Mouse (Mus musculus): ENCODE data around the gene Stxbp5.
"Not testable (repeated sequence)": the region's sequence is repeated elsewhere in the genome, so short reads cannot be mapped to it uniquely, and the experiment has no call there.

The Stxbp5 gene

DNA sequence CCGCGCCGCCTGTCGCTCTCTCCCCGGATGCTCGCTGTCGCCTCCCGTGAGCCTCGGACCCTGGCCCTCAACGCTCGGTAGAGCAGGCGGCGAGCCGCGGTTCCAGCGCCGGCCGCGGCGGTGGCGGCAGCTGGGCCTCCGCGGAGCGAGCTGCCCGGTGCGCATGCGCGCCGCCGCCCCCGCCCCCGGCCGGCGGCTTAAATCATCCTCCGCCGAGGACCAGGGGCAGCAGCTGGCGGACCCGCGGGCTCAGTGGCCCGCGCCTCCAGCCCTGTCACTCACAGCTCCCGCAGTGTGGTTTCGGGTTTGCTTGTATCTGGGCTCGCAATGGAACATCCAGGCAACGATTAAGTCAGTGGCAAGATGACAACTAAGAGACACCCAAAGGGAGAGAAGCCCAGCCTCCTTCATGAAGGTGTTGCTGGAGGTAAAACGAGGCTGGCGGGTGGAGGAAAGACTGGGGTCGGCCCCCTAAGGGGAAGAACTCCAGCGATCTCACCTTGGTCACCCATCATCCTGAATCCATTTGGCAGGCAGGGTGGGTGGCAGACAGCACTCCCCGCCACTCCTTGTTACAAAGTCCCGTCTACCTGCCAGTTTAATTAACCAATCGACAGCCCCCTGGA lies at the start of gene Stxbp5:
Gene Stxbp5 (minus strand): TSS at position 9 of the 626 bp plus-strand sequence.
- peak; percentile 87 for DNase-seq (ENCODE audit: extremely low spot score, low spot score)

DNA sequence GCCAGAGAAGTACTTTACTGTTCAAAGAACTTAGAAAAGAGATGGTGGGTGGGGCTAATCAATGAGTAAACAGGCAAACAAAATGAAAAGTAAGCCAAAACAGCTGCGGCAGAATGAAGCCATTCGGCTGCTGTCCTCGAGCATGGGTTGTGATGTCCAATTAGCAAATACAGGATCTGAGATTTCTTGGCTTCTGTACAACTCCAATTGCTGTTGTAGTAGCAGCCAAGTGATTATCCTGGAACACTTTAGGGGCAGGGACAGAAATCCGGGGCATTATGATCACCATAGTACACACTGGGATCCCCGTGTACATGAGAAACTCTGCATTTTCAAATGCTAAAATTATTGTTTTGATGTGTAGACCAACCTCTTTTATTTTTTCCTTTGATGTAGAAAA lies 11.5 kb upstream of the Stxbp5 start:
- no peak for DNase-seq (ENCODE audit: extremely low spot score, low spot score)

DNA sequence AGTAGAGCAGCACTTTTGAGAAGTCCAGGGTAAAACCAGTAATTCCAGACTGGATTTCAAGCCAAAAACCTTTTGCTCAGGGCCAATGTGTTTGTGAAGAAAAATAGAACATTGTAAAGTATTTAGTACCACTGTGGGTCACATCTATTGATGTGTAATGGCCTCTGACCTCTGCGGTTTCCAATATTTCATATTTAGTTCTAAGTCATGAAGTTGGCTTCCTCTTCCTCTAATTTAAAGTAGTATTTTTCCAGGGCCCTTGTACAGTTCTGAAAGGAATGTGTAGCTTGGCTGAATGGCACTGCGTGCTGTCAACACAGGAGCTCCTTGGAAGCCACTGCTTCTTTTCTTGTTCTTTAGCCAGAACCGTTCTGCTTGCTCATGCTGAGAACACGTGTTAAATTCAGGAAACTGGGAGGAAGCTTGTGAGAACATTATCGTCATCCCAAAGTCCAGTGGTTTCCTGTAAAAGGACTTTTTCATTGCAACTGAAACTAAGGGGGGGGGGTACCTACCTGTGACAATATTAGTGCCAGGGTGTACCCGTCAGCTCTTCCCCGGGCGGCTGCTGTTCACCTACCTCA lies 7.1 kb upstream of the Stxbp5 start:
- DNase-seq (ENCODE audit: extremely low spot score, low spot score): no peak

DNA sequence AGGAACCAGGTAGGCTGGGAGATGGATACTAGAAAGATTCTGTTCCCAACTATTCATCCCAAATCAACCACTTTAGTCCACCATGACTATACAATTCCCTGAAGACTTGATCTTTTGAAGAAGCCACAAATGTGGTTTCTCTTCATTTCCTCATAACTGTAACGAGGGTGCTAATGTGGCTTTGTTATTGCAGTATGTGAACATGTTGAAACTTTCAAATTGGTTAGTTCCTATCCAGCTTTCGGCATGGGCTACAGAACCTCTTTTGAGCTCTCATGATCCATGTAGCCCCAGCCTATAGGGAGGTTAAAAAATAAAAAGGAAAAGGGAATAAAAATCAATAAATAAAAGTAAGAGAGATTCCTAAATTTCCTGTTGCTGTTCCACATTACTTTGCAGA lies 6.6 kb upstream of the Stxbp5 start:
- no peak for DNase-seq (ENCODE audit: extremely low spot score, low spot score)

- no peak for DNase-seq (ENCODE audit: extremely low spot score, low spot score)
Measured at GRCm38 (mm10) chr10:9906185-9906584, 5.3 kb upstream of the Stxbp5 start.

GRCm38 (mm10) chr10:9901697-9902239 lies 889 bp upstream of the Stxbp5 start:
- DNase-seq (ENCODE audit: extremely low spot score, low spot score): peak; percentile 60

DNA sequence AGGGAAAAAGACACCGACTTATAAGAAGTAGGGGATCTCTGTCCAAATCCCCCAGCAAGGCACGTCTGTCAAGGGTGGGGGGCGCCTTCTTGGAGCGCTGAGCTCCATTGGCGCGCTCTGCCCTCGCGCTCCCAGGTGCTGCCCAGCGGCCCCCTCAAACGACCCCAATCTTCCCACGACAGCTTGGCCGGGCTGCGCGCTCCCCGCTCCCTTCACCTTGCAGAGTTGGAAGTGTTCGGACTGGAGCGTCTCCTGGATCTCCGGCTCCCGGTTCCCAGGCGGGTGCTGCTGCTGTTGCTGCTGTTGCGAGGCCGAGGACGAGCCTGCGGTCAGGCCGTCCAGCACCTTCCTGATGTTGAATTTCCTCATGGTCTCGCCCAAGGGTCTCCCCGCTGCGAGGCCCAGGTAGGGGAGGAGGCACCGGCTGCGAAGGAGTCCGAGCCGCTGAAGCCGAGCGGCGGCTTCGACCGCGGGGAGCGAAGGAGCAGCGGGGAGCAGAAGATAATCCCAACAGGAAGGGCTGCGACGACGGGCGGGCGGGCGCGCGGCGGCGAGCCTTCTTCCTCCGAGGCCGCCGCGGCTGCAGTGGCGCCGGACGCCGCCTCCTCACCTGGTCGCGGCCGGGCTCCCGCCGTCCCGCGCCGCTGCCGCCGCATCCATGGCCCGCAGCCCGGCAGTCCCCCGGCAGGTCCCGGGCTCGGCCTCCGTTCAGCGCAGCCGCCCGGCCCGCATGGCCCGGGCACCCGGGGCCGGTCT lies 386 bp downstream of the Stxbp5 start:
- peak; percentile 75 for DNase-seq (ENCODE audit: extremely low spot score, low spot score)

DNA sequence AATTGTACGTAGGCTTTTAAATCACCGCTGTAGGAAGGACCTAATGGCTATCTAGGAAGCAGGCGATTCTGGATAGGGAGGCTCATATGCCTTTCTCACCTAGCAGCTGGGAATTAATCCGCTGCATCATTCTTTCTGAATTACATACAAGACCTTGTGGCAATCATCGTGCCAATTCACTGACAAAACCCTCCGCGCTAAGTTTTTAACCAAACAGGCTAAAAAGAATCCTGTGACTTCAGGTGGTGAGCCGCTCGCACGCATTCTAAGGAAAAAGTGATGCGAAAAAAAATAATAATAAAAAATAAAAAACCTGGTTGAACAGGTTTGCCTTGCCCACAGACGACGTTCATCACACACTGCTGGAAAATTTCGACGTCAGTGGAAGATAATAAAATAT lies 1.1 kb downstream of the Stxbp5 start:
- DNase-seq (ENCODE audit: extremely low spot score, low spot score): peak; percentile 15

- peak; percentile 26 for DNase-seq (ENCODE audit: extremely low spot score, low spot score)
Measured at GRCm38 (mm10) chr10:9899086-9899485, 1.8 kb downstream of the Stxbp5 start.

GRCm38 (mm10) chr10:9897852-9898251 lies 3.0 kb downstream of the Stxbp5 start:
- no peak for DNase-seq (ENCODE audit: extremely low spot score, low spot score)

- no peak for DNase-seq (ENCODE audit: extremely low spot score, low spot score)
Measured at GRCm38 (mm10) chr10:9893562-9893961, 7.3 kb downstream of the Stxbp5 start.

- no peak for DNase-seq (ENCODE audit: extremely low spot score, low spot score)
Measured at GRCm38 (mm10) chr10:9889651-9890050, 11.2 kb downstream of the Stxbp5 start.

DNA sequence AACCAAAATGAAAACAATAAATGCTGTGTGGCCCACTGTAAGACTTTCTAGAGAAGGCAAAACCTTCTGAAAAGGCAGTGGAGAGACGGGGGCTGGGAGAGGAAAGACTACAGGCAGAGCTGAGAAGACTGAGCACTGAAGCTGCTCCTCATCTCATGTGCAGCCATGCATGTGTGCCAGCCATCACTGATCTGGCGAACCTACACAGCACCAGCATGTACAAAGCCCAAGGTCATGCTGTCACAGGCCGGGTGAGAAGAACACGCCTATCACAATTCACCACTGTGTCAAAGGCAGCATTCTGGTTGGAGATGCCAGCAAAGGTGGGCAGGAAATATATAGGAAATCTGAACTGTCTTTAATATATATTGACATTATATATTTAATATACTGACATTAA lies 12.2 kb downstream of the Stxbp5 start:
- no peak for DNase-seq (ENCODE audit: extremely low spot score, low spot score)

GRCm38 (mm10) chr10:9881781-9882320 lies 19.0 kb downstream of the Stxbp5 start:
- not testable (repeated sequence) for DNase-seq (ENCODE audit: extremely low spot score, low spot score)

DNA sequence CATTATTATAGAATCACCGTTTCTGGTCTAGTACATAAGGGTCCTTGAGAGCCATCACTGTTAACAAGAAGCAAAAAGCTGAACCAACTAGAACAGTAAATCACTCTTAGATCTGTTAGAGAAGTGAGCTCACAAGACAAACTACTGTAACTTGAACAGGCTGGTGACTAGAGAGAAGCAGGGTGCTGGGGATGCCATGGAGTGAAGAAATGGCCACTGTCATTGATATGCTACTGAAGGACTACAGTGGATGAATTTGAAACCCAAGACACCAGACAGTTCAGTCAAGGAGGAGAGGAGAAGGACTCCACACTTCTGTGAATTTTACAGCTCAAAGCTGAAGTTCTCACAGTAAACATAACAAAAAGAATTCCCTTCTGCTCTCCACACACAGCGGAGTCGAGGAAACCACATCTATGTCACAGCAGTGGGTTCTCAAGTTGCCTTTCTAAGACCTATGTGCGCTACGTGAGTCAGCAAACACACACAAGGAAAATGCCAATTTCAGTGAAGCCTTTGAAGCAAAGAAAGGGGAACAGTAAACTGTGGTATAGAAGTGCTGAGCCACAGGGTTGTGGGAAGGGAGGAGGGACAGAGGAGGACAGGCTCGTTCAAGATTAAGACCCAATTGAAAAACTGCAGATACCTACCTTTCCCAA lies 20.7 kb downstream of the Stxbp5 start:
- no peak for DNase-seq (ENCODE audit: extremely low spot score, low spot score)

- no peak for DNase-seq (ENCODE audit: extremely low spot score, low spot score)
Measured at GRCm38 (mm10) chr10:9878821-9879489, 21.9 kb downstream of the Stxbp5 start.

DNA sequence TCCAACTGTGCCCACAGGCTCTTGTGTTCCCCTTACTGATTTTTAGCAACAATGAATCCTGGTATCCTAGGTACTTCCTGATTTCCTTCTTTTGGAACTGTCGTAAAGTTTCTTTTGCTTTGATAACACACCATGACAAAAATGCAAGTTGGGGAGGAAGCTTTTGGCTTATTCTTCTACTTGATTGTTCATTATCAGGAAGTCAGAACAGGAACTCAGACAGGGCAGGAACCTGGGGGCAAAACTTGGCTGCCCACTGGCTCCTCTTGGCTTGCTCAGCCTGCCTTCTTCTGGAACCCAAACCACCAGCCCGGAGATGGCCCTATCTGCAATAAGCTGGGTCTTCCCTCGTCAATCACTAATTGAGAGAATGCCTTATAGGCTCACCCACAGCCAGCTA lies 25.0 kb downstream of the Stxbp5 start:
- no peak for DNase-seq (ENCODE audit: extremely low spot score, low spot score)

DNA sequence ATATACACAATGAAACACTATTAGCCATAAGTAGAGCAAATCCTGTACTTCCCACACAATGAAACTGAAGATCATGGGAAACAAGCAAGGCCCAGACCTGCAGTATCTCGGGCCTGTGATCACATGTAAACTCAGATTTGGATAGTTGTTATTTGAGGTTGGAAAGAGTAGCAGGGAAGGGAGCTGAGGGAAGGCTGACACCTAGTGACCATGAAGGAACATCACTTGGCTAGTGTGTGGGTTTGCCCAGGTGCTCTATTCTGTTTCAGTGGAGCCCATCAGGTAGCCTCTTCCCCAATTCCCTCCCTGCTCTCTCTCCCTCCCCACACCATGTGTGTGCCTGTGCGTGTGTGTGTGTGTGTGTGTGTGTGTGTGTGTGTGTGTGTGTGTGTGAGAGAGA lies 28.7 kb downstream of the Stxbp5 start:
- DNase-seq (ENCODE audit: extremely low spot score, low spot score): no peak

GRCm38 (mm10) chr10:9866793-9867579 lies 33.9 kb downstream of the Stxbp5 start:
- no peak for DNase-seq (ENCODE audit: extremely low spot score, low spot score)

DNA sequence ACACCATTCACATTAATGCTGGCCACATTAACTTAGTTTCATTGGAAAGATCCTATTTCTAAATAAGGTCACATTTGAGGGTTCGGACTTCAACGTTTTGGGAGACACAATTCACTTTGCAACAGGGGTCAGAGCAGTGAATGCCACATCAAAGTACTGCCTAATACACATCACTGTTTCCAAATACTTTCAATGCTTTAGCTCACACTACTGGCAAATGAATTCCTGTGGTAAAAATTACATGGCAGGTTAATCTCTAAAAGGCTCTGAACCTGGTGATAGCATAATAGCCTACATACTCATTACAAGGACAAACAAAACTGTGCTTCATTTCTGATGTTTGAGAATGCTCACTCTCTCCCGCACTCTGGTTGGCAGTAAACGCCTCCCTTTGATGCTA lies 40.9 kb downstream of the Stxbp5 start:
- no peak for DNase-seq (ENCODE audit: extremely low spot score, low spot score)

Measured in neural tube, embryonic 10.5 days (tissue).